Mouse (Mus musculus): ENCODE data around the gene Fbxo4. TPM values are rescaled to one million over a fixed set of nuclear protein-coding genes. Genes with fewer than 3 reads are reported as not detected.

Fbxo4 gene
- polyA plus RNA-seq, 1 experiment: 13.4 TPM

GRCm38 (mm10) chr15:4026231-4026773, 46.9 kb upstream of the Fbxo4 start, which contains the start of gene Oxct1:
Gene Oxct1 (plus strand): TSS chr15:4026383.
- Histone ChIP-seq H3K79me2 (ENCODE audit: control insufficient read depth, insufficient read depth) (peaks cover 23% of the 10 kb centered on the region), H3K36me3 (ENCODE audit: control insufficient read depth, insufficient read depth) (no peaks in the 10 kb centered on the region), H3ac (ENCODE audit: control insufficient read depth, insufficient read length, low read depth) (peak within 1 kb of the TSS; percentile 87), H3K4me3 (ENCODE audit: insufficient read depth, poor library complexity, severe bottlenecking) (peak within 1 kb of the TSS; percentile 67), H3K27me3 (ENCODE audit: control insufficient read depth, insufficient read depth, insufficient read length) (no peaks in the 10 kb centered on the region), H3K79me3 (ENCODE audit: low read depth) (peaks cover 3% of the 10 kb centered on the region)
- TF ChIP-seq USF1 (IDR thresholded peaks at IDR 0.05; ENCODE audit: low read depth) (no peak), CEBPB (IDR thresholded peaks at IDR 0.05; ENCODE audit: low read depth) (no peak), MYOG (IDR thresholded peaks at IDR 0.05; ENCODE audit: control insufficient read depth, extremely low read depth, insufficient read length) (no peak), CTCF (IDR thresholded peaks at IDR 0.05; ENCODE audit: control insufficient read depth, insufficient read depth, insufficient read length) (peak; percentile 96), MAX (IDR thresholded peaks at IDR 0.05) (peak; percentile 70), MYOD1 (IDR thresholded peaks at IDR 0.05; ENCODE audit: control insufficient read depth, insufficient read length, low read depth) (no peak)

- peaks cover 21% of the 10 kb centered on the region for H3K79me2 ChIP-seq (ENCODE audit: control insufficient read depth, insufficient read depth)
- no peaks in the 10 kb centered on the region for H3K36me3 ChIP-seq (ENCODE audit: control insufficient read depth, insufficient read depth)
- H3K79me3 ChIP-seq (ENCODE audit: low read depth): peaks cover 3% of the 10 kb centered on the region
- TF ChIP-seq MAX (IDR thresholded peaks at IDR 0.05) (no peak), CTCF (IDR thresholded peaks at IDR 0.05; ENCODE audit: control insufficient read depth, insufficient read depth, insufficient read length) (no peak), USF1 (IDR thresholded peaks at IDR 0.05; ENCODE audit: low read depth) (no peak), MYOD1 (IDR thresholded peaks at IDR 0.05; ENCODE audit: control insufficient read depth, insufficient read length, low read depth) (no peak), MYOG (IDR thresholded peaks at IDR 0.05; ENCODE audit: control insufficient read depth, extremely low read depth, insufficient read length) (no peak), FOSL1 (IDR thresholded peaks at IDR 0.05; ENCODE audit: insufficient read depth, low read length, poor library complexity, severe bottlenecking) (no peak), CEBPB (IDR thresholded peaks at IDR 0.05; ENCODE audit: low read depth) (no peak)
- no peak overlapping the region for H3ac ChIP-seq (ENCODE audit: control insufficient read depth, insufficient read length, low read depth)
- no peaks in the 10 kb centered on the region for H3K27me3 ChIP-seq (ENCODE audit: control insufficient read depth, insufficient read depth, insufficient read length)
- H3K4me3 ChIP-seq (ENCODE audit: insufficient read depth, poor library complexity, severe bottlenecking): no peak overlapping the region
Measured at GRCm38 (mm10) chr15:4025508-4025904, 46.1 kb upstream of the Fbxo4 start.

GRCm38 (mm10) chr15:4024726-4025507, 45.5 kb upstream of the Fbxo4 start:
- Histone ChIP-seq H3K79me2 (ENCODE audit: control insufficient read depth, insufficient read depth) (peaks cover 21% of the 10 kb centered on the region), H3K36me3 (ENCODE audit: control insufficient read depth, insufficient read depth) (no peaks in the 10 kb centered on the region), H3K27me3 (ENCODE audit: control insufficient read depth, insufficient read depth, insufficient read length) (no peaks in the 10 kb centered on the region), H3ac (ENCODE audit: control insufficient read depth, insufficient read length, low read depth) (no peak overlapping the region), H3K79me3 (ENCODE audit: low read depth) (peaks cover 3% of the 10 kb centered on the region), H3K4me3 (ENCODE audit: insufficient read depth, poor library complexity, severe bottlenecking) (no peak overlapping the region)
- no peak for TF ChIP-seq MYOG (IDR thresholded peaks at IDR 0.05; ENCODE audit: control insufficient read depth, extremely low read depth, insufficient read length)
- no peak for TF ChIP-seq CTCF (IDR thresholded peaks at IDR 0.05; ENCODE audit: control insufficient read depth, insufficient read depth, insufficient read length)
- no peak for TF ChIP-seq MAX (IDR thresholded peaks at IDR 0.05)
- no peak for TF ChIP-seq MYOD1 (IDR thresholded peaks at IDR 0.05; ENCODE audit: control insufficient read depth, insufficient read length, low read depth)
- no peak for TF ChIP-seq FOSL1 (IDR thresholded peaks at IDR 0.05; ENCODE audit: insufficient read depth, low read length, poor library complexity, severe bottlenecking)
- TF ChIP-seq CEBPB (IDR thresholded peaks at IDR 0.05; ENCODE audit: low read depth): no peak
- TF ChIP-seq USF1 (IDR thresholded peaks at IDR 0.05; ENCODE audit: low read depth): no peak

GRCm38 (mm10) chr15:4023747-4024146, 44.4 kb upstream of the Fbxo4 start:
- H3K79me3 ChIP-seq (ENCODE audit: low read depth): peaks cover under 1% of the 10 kb centered on the region
- peaks cover 3% of the 10 kb centered on the region for H3K27me3 ChIP-seq (ENCODE audit: control insufficient read depth, insufficient read depth, insufficient read length)
- H3K36me3 ChIP-seq (ENCODE audit: control insufficient read depth, insufficient read depth): no peaks in the 10 kb centered on the region
- H3K79me2 ChIP-seq (ENCODE audit: control insufficient read depth, insufficient read depth): peaks cover 12% of the 10 kb centered on the region
- no peak overlapping the region for H3ac ChIP-seq (ENCODE audit: control insufficient read depth, insufficient read length, low read depth)
- TF ChIP-seq FOSL1 (IDR thresholded peaks at IDR 0.05; ENCODE audit: insufficient read depth, low read length, poor library complexity, severe bottlenecking) (no peak), CTCF (IDR thresholded peaks at IDR 0.05; ENCODE audit: control insufficient read depth, insufficient read depth, insufficient read length) (no peak), MAX (IDR thresholded peaks at IDR 0.05) (no peak), CEBPB (IDR thresholded peaks at IDR 0.05; ENCODE audit: low read depth) (no peak), MYOD1 (IDR thresholded peaks at IDR 0.05; ENCODE audit: control insufficient read depth, insufficient read length, low read depth) (no peak), MYOG (IDR thresholded peaks at IDR 0.05; ENCODE audit: control insufficient read depth, extremely low read depth, insufficient read length) (no peak), USF1 (IDR thresholded peaks at IDR 0.05; ENCODE audit: low read depth) (no peak)
- no peak overlapping the region for H3K4me3 ChIP-seq (ENCODE audit: insufficient read depth, poor library complexity, severe bottlenecking)

GRCm38 (mm10) chr15:4020711-4021110, 41.3 kb upstream of the Fbxo4 start:
- Histone ChIP-seq H3K79me3 (ENCODE audit: low read depth) (no peaks in the 10 kb centered on the region), H3K36me3 (ENCODE audit: control insufficient read depth, insufficient read depth) (no peaks in the 10 kb centered on the region), H3K79me2 (ENCODE audit: control insufficient read depth, insufficient read depth) (no peaks in the 10 kb centered on the region), H3K27me3 (ENCODE audit: control insufficient read depth, insufficient read depth, insufficient read length) (peaks cover 9% of the 10 kb centered on the region), H3K4me3 (ENCODE audit: insufficient read depth, poor library complexity, severe bottlenecking) (no peak overlapping the region), H3ac (ENCODE audit: control insufficient read depth, insufficient read length, low read depth) (no peak overlapping the region)
- TF ChIP-seq USF1 (IDR thresholded peaks at IDR 0.05; ENCODE audit: low read depth) (no peak), MAX (IDR thresholded peaks at IDR 0.05) (no peak), CEBPB (IDR thresholded peaks at IDR 0.05; ENCODE audit: low read depth) (no peak)

All from C2C12 (cell line).